Mouse (Mus musculus): ENCODE data around the gene Anapc13.

The Anapc13 gene

DNA sequence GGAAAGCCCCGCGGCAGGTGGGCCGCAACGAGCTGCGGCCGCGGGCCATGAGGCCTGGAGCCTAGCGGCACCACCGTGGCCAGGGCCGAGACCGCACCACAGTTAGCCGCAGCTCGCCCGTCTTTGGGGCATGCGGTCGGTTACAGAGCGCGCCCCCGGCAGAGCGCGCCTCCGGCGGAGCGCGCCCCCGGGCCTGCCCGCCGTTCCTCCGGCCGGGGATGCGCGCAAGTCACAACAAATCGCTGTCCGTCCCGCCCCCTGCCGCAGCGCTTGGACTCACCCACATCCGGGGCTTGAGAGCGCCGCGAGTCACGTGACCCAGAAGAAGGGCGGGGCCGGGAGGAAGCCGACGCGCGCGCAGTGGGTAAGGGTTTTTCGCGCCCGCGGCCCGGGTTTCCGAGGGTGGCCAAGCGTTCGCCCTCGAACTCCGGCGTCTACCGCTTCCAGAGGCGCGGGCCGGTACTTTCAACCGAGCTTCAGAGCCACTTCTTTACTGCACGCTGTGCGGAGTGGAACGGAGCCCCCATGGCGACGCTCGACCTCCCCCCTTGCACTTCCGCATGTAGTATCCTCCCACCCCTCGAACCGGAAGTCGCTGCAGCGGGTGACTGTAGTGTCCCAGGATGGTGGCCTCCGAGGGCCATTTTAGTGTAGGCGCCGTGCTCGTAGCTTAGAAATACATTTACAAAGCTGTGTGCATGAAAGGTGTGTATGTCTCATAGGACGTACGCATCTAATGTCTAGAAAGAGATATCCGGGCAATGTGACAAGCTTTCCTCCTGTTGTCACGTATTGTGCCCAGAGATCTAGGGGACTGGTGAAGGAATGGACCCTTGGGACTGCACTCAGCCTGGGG, at the start of gene Anapc13, which contains the start of gene Cep63:
Gene Anapc13 (plus strand): TSS at position 314 of the 856 bp plus-strand sequence.
Gene Cep63 (minus strand): TSS at position 552 of the 856 bp plus-strand sequence.
- in situ Hi-C loops (cut with MboI, MseI), result no loop called here

DNA sequence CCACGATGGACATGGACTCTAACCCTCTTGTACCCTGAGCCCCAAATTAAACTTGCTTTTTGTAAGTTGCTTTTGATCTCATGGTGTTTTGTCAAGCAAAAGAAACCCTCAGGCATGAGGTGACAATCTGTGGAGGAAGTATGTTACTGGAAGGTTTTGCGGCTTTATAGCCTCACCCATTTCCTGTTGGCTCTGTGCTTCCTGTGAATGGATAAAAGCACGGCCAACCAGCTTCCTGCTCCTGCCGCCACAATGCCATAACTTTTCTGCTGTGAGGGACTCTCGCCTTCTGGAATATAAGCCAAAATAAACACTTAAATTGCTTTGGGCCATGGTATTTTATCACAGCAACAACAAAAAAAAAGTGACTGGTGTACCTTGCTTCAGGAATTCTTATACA, 48.6 kb upstream of the Anapc13 start:
- in situ Hi-C loops (cut with MboI, MseI), result no loop called here

DNA sequence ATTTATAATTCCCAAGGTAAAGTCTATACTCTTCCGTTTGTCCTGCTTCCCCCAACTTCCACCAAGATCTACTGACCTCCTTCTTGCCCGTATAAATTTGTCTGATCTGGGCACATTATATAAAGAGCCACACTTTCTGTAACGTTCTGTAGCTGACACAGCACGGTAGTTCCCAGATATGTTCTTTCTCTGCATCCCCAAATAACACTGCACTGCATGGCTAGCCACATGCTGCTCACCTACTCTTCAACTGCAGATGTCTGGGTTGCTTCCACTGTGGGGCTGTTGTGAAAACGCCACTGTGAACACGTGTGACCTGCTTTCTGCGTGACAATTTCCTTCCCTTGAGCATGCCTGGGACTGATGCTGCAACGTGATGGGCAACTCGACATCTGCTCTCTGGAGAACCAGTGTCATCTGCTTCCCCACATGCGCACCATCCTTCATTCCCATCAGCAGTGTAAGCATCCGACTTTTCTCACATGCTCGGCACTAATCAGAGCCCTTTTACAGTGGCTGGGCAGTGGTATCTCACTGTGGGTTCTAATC, 44.1 kb upstream of the Anapc13 start:
- in situ Hi-C loops (cut with MboI, MseI), result no loop called here

DNA sequence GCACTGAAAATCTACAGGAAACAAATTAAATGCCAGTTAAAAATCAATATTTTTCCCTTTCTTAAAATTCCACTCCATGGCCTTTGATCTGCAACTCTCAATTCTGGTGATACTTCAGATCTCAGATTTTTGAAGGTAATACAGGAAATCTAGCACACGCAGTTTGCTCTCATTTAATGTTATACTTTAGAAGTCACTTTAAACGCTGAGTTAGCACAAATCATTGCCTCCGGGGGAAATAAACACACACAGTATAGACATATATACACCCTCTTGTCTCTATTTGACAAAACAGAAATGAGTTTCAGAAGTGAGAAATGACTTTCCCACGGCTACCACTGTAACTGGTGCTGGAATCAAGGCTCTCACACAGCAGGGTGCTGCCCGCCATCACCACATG, 38.7 kb upstream of the Anapc13 start:
- in situ Hi-C loops (cut with MboI, MseI), result no loop called here

DNA sequence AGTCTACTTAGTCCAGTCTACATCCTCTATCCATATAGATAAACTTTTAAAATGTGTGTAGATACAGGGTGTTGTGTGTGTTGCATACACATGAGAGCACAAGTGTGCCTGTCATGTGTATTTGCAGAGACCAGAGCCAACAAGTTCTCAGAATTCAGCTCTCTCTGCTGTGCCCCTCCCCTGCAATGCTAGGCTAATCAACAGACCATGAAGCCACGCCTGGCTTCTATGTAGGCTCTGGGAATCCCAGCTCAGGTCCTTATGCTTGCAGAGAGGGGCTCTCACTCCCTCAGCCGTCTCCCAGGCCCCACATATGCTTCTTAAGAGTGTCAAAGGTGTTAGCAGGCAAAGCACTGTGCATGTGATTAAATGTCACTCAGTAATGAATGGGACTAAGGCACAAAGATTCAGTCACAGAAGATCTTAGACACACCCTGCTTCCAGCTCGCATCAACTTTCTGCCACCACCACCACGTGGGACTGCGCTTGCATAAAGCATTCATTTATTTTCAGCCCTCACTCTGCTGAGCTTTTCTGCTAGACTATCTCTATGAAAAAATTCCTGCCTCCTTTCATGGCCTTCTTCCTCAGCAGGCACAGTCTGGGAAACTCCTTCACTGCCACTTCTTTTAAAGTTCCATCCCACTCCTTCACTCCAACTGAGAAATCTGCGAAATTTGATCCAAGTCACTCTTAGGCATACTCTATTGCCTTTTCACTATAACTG, 31.3 kb upstream of the Anapc13 start:
- in situ Hi-C loops (cut with MboI, MseI), result no loop called here

DNA sequence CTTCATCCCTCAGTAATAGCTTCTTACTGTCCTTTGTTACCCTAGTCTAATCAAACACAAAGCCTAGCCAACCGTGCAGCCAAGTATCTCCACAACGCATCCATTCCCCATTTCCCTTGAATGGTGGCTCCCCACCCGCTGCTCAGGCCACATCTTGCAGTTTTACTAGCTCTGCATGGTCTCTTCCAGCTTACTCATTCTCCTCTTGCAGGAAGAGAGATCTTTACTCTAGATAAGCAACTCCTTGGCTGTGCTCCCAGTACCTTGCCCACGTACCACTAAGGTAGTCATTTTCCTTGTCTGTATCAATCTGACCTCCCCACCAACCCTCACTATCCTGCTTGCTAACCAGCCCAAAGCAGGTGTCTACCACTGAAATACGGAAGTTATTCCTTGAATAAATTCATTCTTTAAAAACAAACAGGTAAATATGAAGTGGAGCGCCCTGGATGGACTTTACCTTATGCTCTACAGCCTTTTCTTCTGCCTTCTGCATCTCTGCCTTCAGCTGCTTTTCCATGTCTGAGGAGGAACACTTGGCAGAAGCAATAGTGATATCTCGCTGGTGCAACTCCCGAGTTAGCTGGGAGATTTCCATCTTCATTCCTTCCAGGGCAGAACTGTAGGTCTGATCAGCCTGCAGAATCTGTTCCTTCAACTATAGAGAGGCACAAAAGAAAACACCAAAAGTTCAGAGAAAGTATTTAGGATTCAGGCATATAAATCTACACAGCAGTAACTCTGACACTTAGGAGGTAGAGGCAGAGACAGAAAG, 30.2 kb upstream of the Anapc13 start:
- in situ Hi-C loops (cut with MboI, MseI), result no loop called here

DNA sequence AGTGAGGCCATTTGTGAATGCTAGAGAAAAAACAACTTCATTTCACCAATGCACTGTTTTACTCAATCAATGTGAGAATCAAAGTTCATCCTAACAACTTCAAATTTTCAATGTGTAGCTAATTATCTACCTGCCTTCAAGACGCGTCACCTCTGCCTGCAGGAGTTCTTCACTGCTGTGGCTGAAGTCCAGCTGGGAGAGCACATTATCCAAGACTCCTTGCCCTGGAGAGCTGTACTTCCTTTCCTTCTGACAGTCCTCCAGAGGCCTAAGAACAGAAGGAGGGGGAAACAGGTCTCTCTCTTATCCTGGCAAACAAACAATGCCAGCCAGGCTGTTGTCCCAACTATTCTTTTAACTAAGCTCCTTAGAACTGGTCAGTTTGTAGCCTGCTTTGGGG, 24.9 kb upstream of the Anapc13 start:
- in situ Hi-C loops (cut with MboI, MseI), result no loop called here

DNA sequence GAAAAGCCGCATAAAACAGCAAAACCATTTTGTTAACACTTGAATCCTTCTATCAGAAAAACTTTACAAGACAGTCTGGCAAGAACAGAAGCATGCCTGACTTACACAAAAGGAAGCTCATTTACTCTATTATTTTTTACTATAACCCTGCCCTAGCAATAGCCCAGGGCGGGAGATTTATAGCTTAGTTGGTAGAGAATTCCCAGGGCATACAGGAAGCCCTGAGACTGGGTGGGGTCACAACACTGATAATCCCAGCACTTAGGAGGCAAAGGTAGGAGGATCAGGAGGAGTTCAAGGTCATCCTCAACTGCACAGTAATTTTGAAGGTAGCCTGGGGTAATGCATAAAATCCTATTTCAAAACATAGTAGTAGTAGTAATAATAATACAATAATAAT, 24.4 kb upstream of the Anapc13 start:
- in situ Hi-C loops (cut with MboI, MseI), result no loop called here

DNA sequence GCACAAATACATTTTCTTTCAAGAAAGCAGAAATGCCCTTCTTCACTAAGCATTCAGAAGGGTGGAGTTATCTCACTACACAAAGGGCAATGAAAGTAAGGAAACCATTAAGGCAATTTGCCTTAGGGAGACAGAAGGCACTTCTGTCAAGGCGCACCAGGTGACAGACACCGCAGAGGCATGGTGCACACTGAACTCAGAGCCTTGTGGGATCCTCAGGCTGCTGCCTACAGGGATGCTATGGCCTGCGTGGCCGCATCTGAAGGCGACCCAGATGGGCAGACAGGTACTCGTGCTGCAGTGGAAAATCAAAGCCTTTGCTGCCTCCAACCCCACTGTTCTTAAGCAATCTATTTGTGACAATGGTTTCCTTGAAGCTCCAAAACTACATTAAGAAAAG, 20.9 kb upstream of the Anapc13 start:
- in situ Hi-C loops (cut with MboI, MseI), result no loop called here

DNA sequence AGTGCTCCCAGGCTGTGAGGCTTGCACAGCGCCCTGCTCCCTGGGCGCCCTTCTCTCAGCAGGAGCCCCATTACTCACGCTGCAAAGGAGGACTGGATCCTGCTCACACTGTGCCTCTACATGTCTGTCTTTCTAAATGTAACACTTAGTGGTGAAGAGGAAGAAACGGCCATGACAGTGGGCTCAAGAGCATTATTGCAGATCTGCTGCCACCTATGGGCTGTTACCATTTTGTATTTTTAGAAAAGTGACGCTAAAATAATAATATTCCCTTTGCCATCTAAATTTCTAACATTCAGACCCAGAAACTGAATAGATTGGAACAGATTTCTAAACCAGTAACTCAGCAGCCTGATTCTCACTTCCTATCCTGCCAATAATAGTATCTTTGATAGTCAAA, 18.6 kb upstream of the Anapc13 start:
- in situ Hi-C loops (cut with MboI, MseI), result no loop called here

DNA sequence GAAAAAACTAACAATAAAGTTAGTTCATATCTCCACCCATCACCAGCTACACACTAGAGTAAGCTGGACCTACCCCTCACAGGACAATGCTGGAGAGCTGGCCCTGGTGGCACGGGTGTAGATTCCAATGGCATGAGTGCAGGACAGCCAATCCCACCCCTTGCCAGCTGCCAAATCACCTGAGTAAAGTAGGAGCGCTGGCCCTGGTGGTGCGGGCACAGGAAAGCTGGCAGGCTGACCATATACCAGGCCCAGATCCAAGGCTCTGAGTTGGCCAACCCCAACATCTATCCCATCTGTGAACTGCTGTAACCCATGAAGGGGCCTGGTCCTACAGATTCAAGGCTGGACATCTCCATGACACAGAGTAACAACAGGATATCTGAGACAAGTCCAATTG, 16.9 kb upstream of the Anapc13 start:
- in situ Hi-C loops (cut with MboI, MseI), result no loop called here

DNA sequence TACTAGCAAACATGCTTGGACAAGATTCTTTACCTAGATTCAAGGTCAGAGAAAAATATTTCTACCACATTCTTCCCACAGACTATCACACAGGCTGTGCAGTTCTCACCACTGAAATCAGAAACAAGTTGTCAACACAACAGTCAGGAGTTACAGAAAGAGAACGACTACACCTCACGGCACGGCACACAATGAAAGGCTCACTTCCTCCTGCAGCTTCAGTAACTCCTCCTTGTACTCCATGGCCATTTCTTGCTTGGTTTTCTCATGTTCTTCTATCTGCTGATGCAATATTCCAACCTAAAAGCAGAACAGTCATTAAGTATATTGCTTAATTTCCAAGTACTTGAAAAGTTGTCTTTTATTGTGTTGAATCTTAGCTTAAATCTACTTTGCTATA, 11.0 kb upstream of the Anapc13 start:
- in situ Hi-C loops (cut with MboI, MseI), result no loop called here

DNA sequence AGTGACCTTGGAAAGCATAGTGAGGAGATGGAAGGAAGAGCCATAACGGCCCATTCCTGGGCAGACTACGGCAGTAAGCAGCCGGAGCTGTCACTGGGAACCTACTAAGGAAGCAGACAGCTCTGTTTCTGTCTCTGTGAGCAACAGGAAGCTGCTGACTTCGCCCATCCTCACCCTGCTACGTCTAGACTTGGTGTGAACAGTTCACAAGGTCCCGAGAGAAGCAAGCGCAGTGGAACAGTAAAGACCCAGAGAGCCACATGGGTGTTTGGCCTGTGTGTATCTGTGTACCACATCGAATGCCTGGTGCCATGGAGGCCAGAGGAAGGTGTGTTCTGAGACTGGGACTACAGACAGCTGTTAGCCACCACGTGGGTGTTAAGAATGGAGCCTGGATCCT, 9.8 kb upstream of the Anapc13 start:
- in situ Hi-C loops (cut with MboI, MseI), result no loop called here

DNA sequence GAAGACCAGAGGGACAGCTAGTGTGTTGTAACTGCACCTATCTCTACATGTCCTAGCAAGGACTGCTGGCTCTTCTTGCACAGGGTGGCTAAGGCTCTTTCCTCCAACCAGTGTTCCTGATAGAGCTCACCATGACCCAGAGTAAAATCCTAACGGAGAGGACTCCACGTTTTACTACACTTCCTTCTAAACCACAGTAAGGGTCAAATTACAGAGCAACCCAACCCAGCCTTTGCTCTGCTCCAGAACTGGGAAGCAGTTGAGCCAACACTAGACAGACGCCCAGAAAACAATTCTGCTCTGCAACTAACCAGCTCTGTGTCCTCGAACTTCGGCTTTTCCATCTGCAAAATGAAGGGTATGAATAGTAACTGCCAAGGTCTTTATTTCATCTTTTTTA, 4.7 kb upstream of the Anapc13 start:
- in situ Hi-C loops (cut with MboI, MseI), result no loop called here

DNA sequence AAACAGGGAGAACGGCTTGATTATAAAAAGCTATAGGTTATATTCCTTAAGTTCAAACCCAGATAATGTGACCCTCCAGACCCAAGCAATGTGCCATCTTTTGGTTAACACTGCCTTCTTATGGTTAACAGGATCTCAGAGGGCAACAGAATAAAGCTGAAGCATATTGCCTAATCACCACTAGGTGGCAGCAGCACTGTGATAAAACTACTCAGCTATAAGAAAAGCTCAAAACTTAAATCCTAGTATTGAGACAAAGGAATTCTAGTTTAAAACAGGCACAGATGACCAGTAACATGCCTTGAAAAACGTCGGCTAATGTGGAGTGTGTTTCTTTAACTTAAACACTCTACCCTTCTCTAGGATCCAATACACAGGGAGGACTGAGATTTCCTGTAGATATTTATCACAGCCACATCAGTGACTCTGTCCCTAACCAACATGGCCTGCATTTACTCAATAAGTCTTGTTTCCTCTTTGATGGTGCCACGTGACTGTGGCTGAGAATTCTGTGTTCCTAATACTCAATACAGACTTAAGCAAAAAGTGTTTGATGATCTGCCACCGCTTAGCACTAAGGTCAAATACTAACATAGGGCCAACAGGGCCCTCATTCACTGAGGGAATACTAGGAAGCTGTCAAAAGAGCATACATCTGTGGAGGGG, 3.8 kb upstream of the Anapc13 start:
- in situ Hi-C loops (cut with MboI, MseI), result no loop called here

DNA sequence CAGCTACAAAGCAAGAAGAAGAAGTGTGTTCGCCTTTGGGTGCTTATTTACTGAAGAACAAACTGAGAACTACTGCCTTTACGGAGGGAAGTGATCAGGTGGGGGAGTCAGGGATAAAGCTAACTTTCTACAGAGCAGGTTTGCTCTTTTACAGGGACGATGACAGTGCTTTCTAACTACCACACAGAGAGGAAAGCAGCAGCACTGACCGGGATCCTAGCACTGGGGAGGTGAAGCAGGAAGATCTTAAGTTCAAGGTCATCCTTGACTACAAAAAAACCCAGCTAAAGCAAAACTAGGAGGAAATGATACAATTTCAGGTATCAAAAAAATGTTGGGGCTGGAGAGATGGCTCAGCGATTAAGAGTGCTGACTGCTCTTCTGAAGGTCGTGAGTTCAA, 3.2 kb upstream of the Anapc13 start:
- in situ Hi-C loops (cut with MboI, MseI), result no loop called here

DNA sequence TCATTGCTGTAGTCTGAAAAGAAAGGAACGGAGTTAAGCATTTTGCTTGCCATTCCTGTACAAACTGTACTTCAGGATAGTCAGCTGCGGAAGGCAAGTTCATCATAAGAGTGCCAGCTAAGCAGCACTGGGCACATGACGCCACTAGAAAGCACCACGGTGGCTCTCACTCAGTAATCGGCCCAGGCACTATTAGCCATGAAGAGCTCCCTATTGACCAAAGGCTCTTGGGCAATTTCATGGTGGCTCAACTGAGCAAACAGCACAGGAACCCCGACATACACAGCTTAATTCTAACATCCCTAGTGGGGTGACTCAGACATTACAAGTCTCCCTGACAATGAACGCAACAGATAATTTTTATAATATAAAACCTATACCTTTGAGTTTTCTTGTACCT, 2.5 kb upstream of the Anapc13 start:
- in situ Hi-C loops (cut with MboI, MseI), result no loop called here

DNA sequence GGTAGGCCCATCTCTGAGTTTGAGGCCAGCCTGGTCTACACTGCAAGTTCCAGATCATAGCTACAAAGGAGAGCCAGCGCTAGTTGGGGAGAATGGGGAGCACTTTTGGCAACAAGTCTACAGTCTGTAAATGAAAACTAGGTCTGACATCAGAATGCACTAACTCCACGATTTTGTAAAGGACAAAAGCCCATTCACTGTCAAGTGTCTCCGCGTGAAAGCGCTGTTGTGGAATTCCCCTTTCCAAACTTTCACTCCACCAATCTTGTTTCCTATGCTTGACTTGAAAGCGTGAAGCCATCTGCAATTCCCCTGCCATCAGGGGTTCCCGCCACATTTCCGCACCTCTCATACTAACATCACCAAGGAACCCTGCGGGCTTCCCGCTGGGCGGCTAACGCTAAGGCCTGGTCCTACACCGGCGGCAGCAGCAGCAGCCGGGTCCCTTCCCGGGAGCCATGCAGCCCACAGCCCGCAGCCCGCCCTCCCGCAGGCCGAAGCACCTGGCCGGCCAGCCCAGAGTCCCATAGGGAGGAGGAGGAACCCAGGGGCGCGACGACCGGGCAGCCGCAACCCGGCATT, 604 bp upstream of the Anapc13 start:
- in situ Hi-C loops (cut with MboI, MseI), result no loop called here

DNA sequence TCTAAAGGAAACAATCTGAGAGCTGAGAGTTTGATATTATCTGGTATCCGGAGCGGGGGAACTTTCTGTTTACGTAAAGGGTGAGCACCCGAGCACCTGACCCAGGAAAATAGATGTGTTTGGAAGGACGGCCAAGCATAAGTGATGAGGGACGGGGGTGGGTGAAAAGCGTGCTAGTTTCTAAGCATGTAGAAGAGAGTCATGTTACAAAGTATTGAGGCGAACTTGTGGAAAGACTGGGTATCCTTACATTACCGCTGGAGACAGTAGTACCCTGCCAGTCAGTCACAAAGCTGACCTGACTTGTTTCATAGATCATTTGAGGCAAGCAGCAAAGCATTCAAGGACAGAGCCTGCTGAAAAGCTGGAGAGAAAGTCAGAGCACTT, 736 bp downstream of the Anapc13 start:
- in situ Hi-C loops (cut with MboI, MseI), result no loop called here

DNA sequence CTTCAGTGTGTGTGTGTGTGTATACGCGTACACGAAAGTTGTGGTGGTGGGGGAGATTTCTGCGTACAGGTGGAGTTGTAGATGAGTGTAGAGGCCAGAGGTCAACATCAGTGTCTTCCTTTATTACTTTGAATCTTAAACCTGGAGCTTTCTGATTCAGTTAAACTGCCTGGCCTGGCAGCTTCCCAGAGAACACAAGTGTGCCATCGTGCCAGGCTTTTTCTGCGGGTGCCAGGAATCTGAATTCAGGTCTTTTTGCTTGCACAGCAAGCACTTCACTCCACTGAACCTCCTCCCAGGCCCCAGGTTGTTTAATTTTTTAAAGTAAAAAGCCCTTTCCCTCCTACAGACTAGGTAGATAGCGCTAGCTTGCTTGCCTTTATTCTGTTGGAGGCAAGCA, 1.3 kb downstream of the Anapc13 start:
- in situ Hi-C loops (cut with MboI, MseI), result no loop called here

DNA sequence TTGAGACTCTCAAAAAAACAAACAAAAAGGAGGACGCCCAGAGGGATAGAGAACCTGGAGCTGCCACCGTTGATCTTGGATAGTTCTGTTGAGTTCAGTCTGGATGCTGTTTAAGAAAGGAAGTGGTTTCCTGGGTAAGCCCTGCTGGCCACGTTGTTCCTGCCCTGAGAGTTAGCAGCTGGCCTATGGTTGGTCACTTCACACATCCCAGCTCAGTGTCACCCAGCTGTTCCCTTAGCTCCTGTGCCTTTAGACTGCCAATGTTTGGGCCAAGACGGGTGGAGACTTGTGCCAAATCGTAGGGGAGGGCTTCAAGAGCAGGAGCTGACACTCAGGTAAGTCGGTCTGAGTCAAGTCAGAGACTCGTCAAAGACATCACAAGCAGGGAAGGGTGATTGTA, 3.0 kb downstream of the Anapc13 start:
- in situ Hi-C loops (cut with MboI, MseI), result no loop called here

All from T-helper 1 cell (primary cell).